Comparison of ENCODE assay signal across 17 mouse cellular contexts in genomic region chr13:113470822-113471557, GRCm38 (mm10).
"Had no signal": no experiment of that assay in that cellular context is flagged by ENCODE, and none has a peak within 500 bp of the region (broad histone marks: within the 10 kb centered on the region; RNA-seq: fewer than 3 reads in every experiment).

No protein-coding gene starts in this region.

- H3K4me3 ChIP-seq: limb, embryonic 12.5 days; limb, embryonic 15.5 days had no signal

- DNase-seq: kidney, adult 18-20 months; kidney, adult 9 months; kidney, postnatal 14 days; kidney, postnatal 4 days; layer of hippocampus, adult 9-11 months; left cerebral cortex, postnatal 4 days; liver, postnatal 0 days; lung, embryonic 14.5 days; midbrain, embryonic 14.5 days; right cerebral cortex, postnatal 25 days; spleen, adult 18-20 months; thymus, postnatal 25 days had no signal

- H3K27ac ChIP-seq: limb, embryonic 12.5 days; limb, embryonic 15.5 days; liver, embryonic 14.5 days; macrophage had no signal

- ATAC-seq: liver, postnatal 0 days; lung, postnatal 0 days had no signal
